Mouse (Mus musculus) gastrocnemius, adult 8-10 months (tissue): Measurements from ENCODE around the gene Urm1. TPM values are rescaled to one million over a fixed set of nuclear protein-coding genes. Genes with fewer than 3 reads are reported as not detected.
"Not testable (repeated sequence)": the region's sequence is repeated elsewhere in the genome, so short reads cannot be mapped to it uniquely, and the experiment has no call there.

ENCODE experiments used
- DNase-seq, 2 experiments: peaks; one replicate each; pipeline ENCODE4 v3.0.0; 2022; ENCODE audit warnings: low spot score in 2 of 2
- total RNA-seq, 4 experiments: library from RNA; stranded (reverse); gene quantifications; 2 replicates each; pipeline ENCODE4 v1.2.4; 2022

Gene Urm1
- total RNA-seq, result 10 to 100 TPM; 25.7 to 33.0 (median 28.5) TPM

GRCm38 (mm10) chr2:29820025-29820817, at the start of gene Urm1:
TSS of gene Urm1 (plus strand) at chr2:29820075.
- DNase-seq, result no peak

- no peak for DNase-seq
Measured at GRCm38 (mm10) chr2:29770162-29770561, 49.7 kb upstream of the Urm1 start.

- no peak for DNase-seq
Measured at GRCm38 (mm10) chr2:29771611-29772461, 48.0 kb upstream of the Urm1 start.

- no peak for DNase-seq
Measured at GRCm38 (mm10) chr2:29773323-29773722, 46.6 kb upstream of the Urm1 start.

- not testable (repeated sequence) for DNase-seq
Measured at GRCm38 (mm10) chr2:29781256-29781655, 38.6 kb upstream of the Urm1 start.

- DNase-seq, result no peak
Measured at GRCm38 (mm10) chr2:29784290-29784689, 35.6 kb upstream of the Urm1 start.

- DNase-seq, result peak; percentile 85
Measured at GRCm38 (mm10) chr2:29787104-29787917, 32.6 kb upstream of the Urm1 start, which contains the start of gene Coq4. TSS of gene Coq4 (plus strand) at chr2:29787493.

GRCm38 (mm10) chr2:29787937-29788681, 31.8 kb upstream of the Urm1 start, which contains the start of gene Trub2:
TSS of gene Trub2 (minus strand) at chr2:29788502.
- peak; percentile 49 to 59 for DNase-seq

- no peak for DNase-seq
Measured at GRCm38 (mm10) chr2:29792772-29793487, 26.9 kb upstream of the Urm1 start.

- DNase-seq, result peak; percentile 92 to 94
Measured at GRCm38 (mm10) chr2:29802075-29802826, 17.6 kb upstream of the Urm1 start, which contains the start of gene Slc27a4. TSS of gene Slc27a4 (plus strand) at chr2:29802634.

GRCm38 (mm10) chr2:29802827-29803201, 17.1 kb upstream of the Urm1 start:
- DNase-seq, result no peak

GRCm38 (mm10) chr2:29803400-29803831, 16.5 kb upstream of the Urm1 start:
- no peak for DNase-seq

GRCm38 (mm10) chr2:29815678-29816371, 4.0 kb upstream of the Urm1 start:
- no peak for DNase-seq

- peak; percentile 62 to 68 for DNase-seq
Measured at GRCm38 (mm10) chr2:29817426-29818232, 2.2 kb upstream of the Urm1 start.

- DNase-seq, result no peak
Measured at GRCm38 (mm10) chr2:29819363-29819762, 512 bp upstream of the Urm1 start.

- DNase-seq, result no peak
Measured at GRCm38 (mm10) chr2:29826318-29826925, 6.5 kb downstream of the Urm1 start.
